Mouse (Mus musculus) intestine, embryonic 14.5 days (tissue): ENCODE data around the gene 2610528J11Rik. TPM values are rescaled to one million over a fixed set of nuclear protein-coding genes. Genes with fewer than 3 reads are reported as not detected.
A peak's percentile ranks its signal among the peaks of the same experiment; 100 is the strongest.
"Not testable (repeated sequence)": the region's sequence is repeated elsewhere in the genome, so short reads cannot be mapped to it uniquely, and the experiment has no call there.

Source experiments
- ATAC-seq: fragments of 200-750 bp; cut with Nextera tagmentation; replicated peaks from 2 replicates; pipeline ENCODE4 v1.8.0; 2017; ENCODE audit warnings: low read depth, moderate number of reproducible peaks, moderate TSS enrichment, moderate library complexity; ENCODE audit not compliant: low FRiP score, low TSS enrichment
- DNase-seq: peaks from one replicate; pipeline ENCODE4 v3.0.0-alpha.2; 2018; ENCODE audit warnings: low spot score
- H3K27ac ChIP-seq: fragments of 300-500 bp; sonication (generic); 2 replicates; pipeline ENCODE4 v1.5.1; 2014; ENCODE audit warnings: low read depth, mild to moderate bottlenecking, control low read depth
- H3K27me3 ChIP-seq: fragments of 300-500 bp; sonication (generic); replicated peaks from 2 replicates; pipeline ENCODE4 v1.6.1; 2014; ENCODE audit warnings: low read length, control low read depth; ENCODE audit not compliant: control insufficient read depth, insufficient read depth
- H3K36me3 ChIP-seq: fragments of 300-500 bp; sonication (generic); 2 replicates; pipeline ENCODE4 v1.6.1; 2014; ENCODE audit warnings: low read length, control low read depth; ENCODE audit not compliant: control insufficient read depth, insufficient read depth
- H3K4me1 ChIP-seq: fragments of 300-500 bp; sonication (generic); replicated peaks from 2 replicates; pipeline ENCODE4 v1.6.1; 2014; ENCODE audit warnings: low read length, control low read depth, mixed read lengths; ENCODE audit not compliant: control insufficient read depth, insufficient read depth
- H3K4me2 ChIP-seq: fragments of 300-500 bp; sonication (generic); 2 replicates; pipeline ENCODE4 v1.6.1; 2014; ENCODE audit warnings: low read length
- H3K4me3 ChIP-seq: fragments of 300-500 bp; sonication (generic); 2 replicates; pipeline ENCODE4 v1.5.1; 2014; ENCODE audit warnings: low read depth, low read length, control low read depth, mixed read lengths
- H3K9ac ChIP-seq: fragments of 300-500 bp; sonication (generic); 2 replicates; pipeline ENCODE4 v1.6.1; 2014; ENCODE audit warnings: mild to moderate bottlenecking, low read length
- H3K9me3 ChIP-seq: fragments of 300-500 bp; sonication (generic); 2 replicates; pipeline ENCODE4 v1.6.1; 2016; ENCODE audit warnings: low read length, control low read depth; ENCODE audit not compliant: control insufficient read depth
- WGBS: fragments of 180-500 bp; shearing (Covaris S2); extraction: QIAGEN DNeasy Blood & Tissue Kit; methylation state at CpG from one replicate; pipeline ENCODE4 v1.1.7; 2014; 5-methylcytosine and 5-hydroxymethylcytosine counted together
- polyA plus RNA-seq: library from polyadenylated mRNA; unstranded; fragments of >200 nt; fragmentation: Nextera tagmentation; extraction: Ambion mirVana; gene quantifications from 2 replicates; pipeline ENCODE4 v1.2.1, GENCODE M21; 2014

Gene 2610528J11Rik
- 35.7 and 46.4 TPM in 2 replicates for polyA plus RNA-seq

- Histone ChIP-seq H3K36me3 (no peaks in the 10 kb centered on the region), H3K27ac (peak within 1 kb of the TSS; percentile 69), H3K4me2 (peak within 1 kb of the TSS; percentile 38), H3K4me1 (0 out of 2 replicates have a peak, but pooled peaks cover 2% of the 10 kb centered on the region), H3K9me3 (no peaks in the 10 kb centered on the region), H3K27me3 (no peaks in the 10 kb centered on the region), H3K9ac (no peak within 1 kb of the TSS), H3K4me3 (peak within 1 kb of the TSS; percentile 18)
- ATAC-seq, result peak; percentile 83
- 30% methylated on average over 17 of the region's 17 CpGs for WGBS
- peak; percentile 77 for DNase-seq
Observed at GRCm38 (mm10) chr4:118526408-118527334, at the start of gene 2610528J11Rik. Gene 2610528J11Rik, plus strand, starts transcription at chr4:118526999.

GRCm38 (mm10) chr4:118489717-118490132 lies 37.1 kb upstream of the 2610528J11Rik start, which contains the start of gene Tie1:
Gene Tie1, minus strand, starts transcription at chr4:118490061.
- Histone ChIP-seq H3K9me3 (no peaks in the 10 kb centered on the region), H3K27ac (no peak within 1 kb of the TSS), H3K4me2 (no peak within 1 kb of the TSS; the same call in 1 of the 2 replicates), H3K36me3 (no peaks in the 10 kb centered on the region), H3K9ac (no peak within 1 kb of the TSS), H3K4me1 (no peaks in the 10 kb centered on the region), H3K27me3 (no peaks in the 10 kb centered on the region), H3K4me3 (no peak within 1 kb of the TSS)
- ATAC-seq (0 out of 2 replicates have a peak, but pooled peaks have one; percentile 47), DNase-seq (no peak)
- 79% methylated on average over 8 of the region's 8 CpGs for WGBS

GRCm38 (mm10) chr4:118490461-118490860 lies 36.3 kb upstream of the 2610528J11Rik start:
- no peak overlapping the region for H3K4me2 ChIP-seq
- 87% methylated on average over 10 of the region's 10 CpGs for WGBS
- H3K4me1 ChIP-seq, result no peaks in the 10 kb centered on the region
- no peak for DNase-seq
- no peak overlapping the region for H3K27ac ChIP-seq
- no peaks in the 10 kb centered on the region for H3K27me3 ChIP-seq
- no peaks in the 10 kb centered on the region for H3K36me3 ChIP-seq
- ATAC-seq, result no peak
- no peak overlapping the region for H3K9ac ChIP-seq
- no peaks in the 10 kb centered on the region for H3K9me3 ChIP-seq
- no peak overlapping the region for H3K4me3 ChIP-seq

GRCm38 (mm10) chr4:118500171-118500724 lies 26.6 kb upstream of the 2610528J11Rik start:
- H3K36me3 ChIP-seq, result no peaks in the 10 kb centered on the region
- 44% methylated on average over 6 of the region's 6 CpGs for WGBS
- H3K27me3 ChIP-seq, result no peaks in the 10 kb centered on the region
- H3K4me3 ChIP-seq, result no peak overlapping the region
- H3K27ac ChIP-seq, result no peak overlapping the region
- H3K9me3 ChIP-seq, result no peaks in the 10 kb centered on the region
- DNase-seq, result no peak
- H3K4me1 ChIP-seq, result no peaks in the 10 kb centered on the region
- no peak overlapping the region for H3K9ac ChIP-seq
- ATAC-seq, result no peak
- no peak overlapping the region for H3K4me2 ChIP-seq

- Histone ChIP-seq H3K4me3 (no peak overlapping the region), H3K27ac (no peak overlapping the region), H3K9me3 (no peaks in the 10 kb centered on the region), H3K27me3 (no peaks in the 10 kb centered on the region), H3K36me3 (no peaks in the 10 kb centered on the region), H3K4me2 (no peak overlapping the region), H3K4me1 (no peaks in the 10 kb centered on the region; the same call in 1 of the 2 replicates), H3K9ac (no peak overlapping the region)
- DNase-seq (no peak), ATAC-seq (no peak)
- WGBS, result 71% methylated on average over 9 of the region's 9 CpGs
Observed at GRCm38 (mm10) chr4:118500792-118501191, 26.0 kb upstream of the 2610528J11Rik start.

GRCm38 (mm10) chr4:118505551-118505950 lies 21.2 kb upstream of the 2610528J11Rik start:
- ATAC-seq, result no peak

GRCm38 (mm10) chr4:118507171-118507570 lies 19.6 kb upstream of the 2610528J11Rik start:
- not testable (repeated sequence) for H3K36me3 ChIP-seq, H3K27me3 ChIP-seq, H3K27ac ChIP-seq, H3K9ac ChIP-seq, H3K4me2 ChIP-seq, H3K4me3 ChIP-seq, DNase-seq, H3K4me1 ChIP-seq, ATAC-seq, H3K9me3 ChIP-seq
- 88% methylated on average over 1 of the region's 1 CpGs for WGBS

More at GRCm38 (mm10) chr4:118505551-118505950, 21.2 kb upstream of the 2610528J11Rik start:
- no peak overlapping the region for H3K27ac ChIP-seq
- no peaks in the 10 kb centered on the region for H3K27me3 ChIP-seq
- WGBS, result 35% methylated on average over 3 of the region's 3 CpGs
- H3K9me3 ChIP-seq, result no peaks in the 10 kb centered on the region
- H3K4me2 ChIP-seq, result no peak overlapping the region
- no peak for DNase-seq
- H3K9ac ChIP-seq, result no peak overlapping the region
- no peaks in the 10 kb centered on the region for H3K36me3 ChIP-seq
- no peak overlapping the region for H3K4me3 ChIP-seq
- H3K4me1 ChIP-seq, result no peaks in the 10 kb centered on the region; the same call in 1 of the 2 replicates

GRCm38 (mm10) chr4:118509050-118509449 lies 17.7 kb upstream of the 2610528J11Rik start:
- WGBS, result 23% methylated on average over 6 of the region's 6 CpGs
- H3K9me3 ChIP-seq, result no peaks in the 10 kb centered on the region
- ATAC-seq (no peak), DNase-seq (no peak)
- no peak overlapping the region for H3K4me2 ChIP-seq
- H3K36me3 ChIP-seq, result no peaks in the 10 kb centered on the region
- no peaks in the 10 kb centered on the region; the same call in 1 of the 2 replicates for H3K4me1 ChIP-seq
- no peak overlapping the region for H3K9ac ChIP-seq
- H3K27me3 ChIP-seq, result no peaks in the 10 kb centered on the region
- no peak overlapping the region for H3K27ac ChIP-seq
- H3K4me3 ChIP-seq, result no peak overlapping the region
